10 mouse cellular contexts compared by ENCODE assay signal in the genomic region with DNA sequence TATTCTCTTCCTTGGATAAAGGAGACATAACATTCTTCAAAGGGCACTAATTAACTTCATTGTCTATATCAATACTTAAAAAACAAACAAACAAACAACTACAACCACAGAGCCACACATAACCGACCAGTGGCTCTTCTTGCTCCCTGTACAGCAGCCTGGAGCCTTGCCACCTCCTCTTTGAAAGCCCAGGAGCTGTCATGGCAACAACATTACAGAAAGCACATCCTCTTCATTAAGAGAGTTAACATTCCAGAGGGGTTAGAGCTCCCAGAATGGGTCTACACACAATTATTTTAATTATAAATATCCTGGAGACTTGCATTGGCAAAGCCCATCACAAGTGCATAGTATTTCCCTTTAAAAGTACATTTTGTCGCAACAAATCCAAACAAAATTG.
A peak's percentile ranks its signal among the peaks of the same experiment; 100 is the strongest.
DNase-seq lines count a peak whose midpoint lies in the region; ATAC-seq lines count a peak whose summit lies in the region.
"Had no signal": no experiment of that assay in that cellular context is flagged by ENCODE, and none has a peak within 500 bp of the region (broad histone marks: within the 10 kb centered on the region; RNA-seq: fewer than 3 reads in every experiment).

No protein-coding gene starts in this region.

- peaks cover 19% of the 10 kb centered on the region for H3K4me1 ChIP-seq in forebrain, embryonic 12.5 days
- H3K4me1 ChIP-seq: liver, embryonic 15.5 days had no signal

- no peak overlapping the region for H3K9ac ChIP-seq in forebrain, embryonic 12.5 days
- H3K9ac ChIP-seq: embryonic facial prominence, embryonic 12.5 days; liver, embryonic 15.5 days had no signal

- no peak overlapping the region for H3K4me3 ChIP-seq in forebrain, embryonic 12.5 days (replicated peaks)
- H3K4me3 ChIP-seq: embryonic facial prominence, embryonic 12.5 days; liver, embryonic 15.5 days had no signal

- H3K27ac ChIP-seq in forebrain, embryonic 12.5 days, result no peak overlapping the region
- H3K27ac ChIP-seq: embryonic facial prominence, embryonic 12.5 days; liver, embryonic 15.5 days had no signal

- H3K36me3 ChIP-seq in forebrain, embryonic 12.5 days (replicated peaks), result no peaks in the 10 kb centered on the region
- H3K36me3 ChIP-seq: embryonic facial prominence, embryonic 12.5 days; liver, embryonic 15.5 days had no signal

- peak; percentile 6 for DNase-seq in cerebellum, adult 11-12 months
- no peak for DNase-seq in cerebellum, adult 9-10 months
- DNase-seq in layer of hippocampus, adult 11-12 months (ENCODE audit: low spot score), result peak; percentile 32
- DNase-seq in layer of hippocampus, adult 9-10 months (ENCODE audit: low spot score), result no peak
- DNase-seq in layer of hippocampus, postnatal 10 days (ENCODE audit: low spot score in 2 of 2), result peak; percentile 31 to 52
- no peak for DNase-seq in frontal cortex, postnatal 14 days (ENCODE audit: low spot score in 2 of 2)
- DNase-seq in urinary bladder, adult 18-20 months (ENCODE audit: low spot score in 2 of 2), result no peak

- no peaks in the 10 kb centered on the region for H3K9me3 ChIP-seq in forebrain, embryonic 12.5 days
- H3K9me3 ChIP-seq: embryonic facial prominence, embryonic 12.5 days; liver, embryonic 15.5 days had no signal

- no peak overlapping the region for H3K4me2 ChIP-seq in forebrain, embryonic 12.5 days
- H3K4me2 ChIP-seq: embryonic facial prominence, embryonic 12.5 days; liver, embryonic 15.5 days had no signal

- ATAC-seq in forebrain, embryonic 12.5 days (ENCODE audit: low FRiP score), result peak; percentile 82; the same call in 1 of the 2 replicates

- no peaks in the 10 kb centered on the region for H3K27me3 ChIP-seq in forebrain, embryonic 12.5 days
- H3K27me3 ChIP-seq: embryonic facial prominence, embryonic 12.5 days; liver, embryonic 15.5 days had no signal

- 36% methylated on average over 2 of the region's 2 CpGs for WGBS in forebrain, embryonic 12.5 days

Comparison
In these comparisons a context has a peak if more than half of its experiments do, and no peak if none do; other contexts are left out.
1. DNase-seq: peak in cerebellum, adult 11-12 months (single experiment), layer of hippocampus, adult 11-12 months (single experiment) and layer of hippocampus, postnatal 10 days (2 of 2); none in cerebellum, adult 9-10 months (single experiment), layer of hippocampus, adult 9-10 months (single experiment), frontal cortex, postnatal 14 days (0 of 2) and urinary bladder, adult 18-20 months (0 of 2).